Mouse (Mus musculus): Measurements from ENCODE around the gene Camta1.

- TF ChIP-seq GATA1 (IDR thresholded peaks at IDR 0.05; ENCODE audit: low read length) (no peak), TAL1 (IDR thresholded peaks at IDR 0.05; ENCODE audit: low read length) (no peak)
These were observed 37.7 kb downstream of the Camta1 start for GRCm38 (mm10) chr4:151823963-151824362.
